Comparison of ENCODE assay signal across 8 mouse cellular contexts in the genomic region with DNA sequence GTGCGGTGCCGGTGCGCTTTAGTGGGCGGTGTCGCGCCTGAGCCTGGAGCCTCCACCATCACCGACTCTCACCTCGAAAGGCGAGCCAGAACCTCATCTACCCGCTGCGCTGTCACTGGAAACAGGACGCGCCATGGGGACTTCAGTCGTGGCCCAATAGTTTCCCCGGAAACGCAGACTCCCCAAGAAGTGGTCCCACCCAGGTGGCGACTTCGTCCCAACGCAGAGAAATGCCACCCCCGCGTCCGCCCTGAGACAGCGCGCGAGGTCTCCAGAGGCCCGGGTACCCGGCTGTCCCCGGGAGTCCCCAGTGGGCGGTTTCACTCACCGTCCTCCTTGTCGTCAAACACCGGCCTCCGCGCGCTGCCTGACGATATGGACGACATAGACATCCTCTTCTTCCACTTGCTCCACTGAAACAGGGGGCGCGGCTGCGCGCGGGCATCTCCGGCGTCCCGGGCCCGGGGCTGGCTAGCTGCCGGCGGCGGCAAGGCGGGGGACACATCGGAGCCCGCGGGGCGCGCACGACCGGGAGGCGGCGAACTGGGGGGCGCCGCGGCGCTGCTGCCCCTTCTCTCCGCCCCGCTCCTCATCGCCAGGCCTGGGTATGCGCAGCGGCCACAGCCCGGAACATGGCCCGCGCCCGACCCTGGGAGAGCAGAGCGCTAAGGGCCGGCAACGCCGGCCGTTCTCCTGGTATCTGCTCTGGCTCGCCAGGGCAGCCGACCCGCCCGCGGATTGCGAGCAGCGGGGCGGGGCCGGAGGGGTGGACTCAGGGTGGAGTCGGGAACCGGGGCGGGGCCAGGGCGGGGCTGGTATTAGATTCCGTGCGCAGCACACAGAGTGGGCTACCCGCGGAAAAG. TPM values are rescaled to one million over a fixed set of nuclear protein-coding genes. Genes with fewer than 3 reads are reported as not detected.
A peak's percentile ranks its signal among the peaks of the same experiment; 100 is the strongest.
DNase-seq lines count a peak whose midpoint lies in the region; ATAC-seq and TF ChIP-seq lines count a peak whose summit lies in the region.

No protein-coding gene starts in this region.

- DNase-seq in layer of hippocampus, adult 11-12 months (ENCODE audit: low spot score) = peak; percentile 69
- DNase-seq in layer of hippocampus, adult 9-10 months (ENCODE audit: low spot score) = no peak
- DNase-seq in embryonic facial prominence, embryonic 10.5 days (ENCODE audit: low spot score) = peak; percentile 93
- peak; percentile 81 to 82 for DNase-seq in heart, adult 2 months
- DNase-seq in kidney, adult 11 months = peak; percentile 48
- peak; percentile 80 for DNase-seq in limb, embryonic 14.5 days (ENCODE audit: low spot score)
- DNase-seq in midbrain, embryonic 14.5 days = peak; percentile 85
- DNase-seq in spleen, postnatal 36 days (ENCODE audit: low spot score in 2 of 2) = peak; percentile 24 to 27

- peak; percentile 97 for ATAC-seq in limb, embryonic 14.5 days (ENCODE audit: low FRiP score, low read depth)
- ATAC-seq in midbrain, embryonic 14.5 days (ENCODE audit: low FRiP score, low TSS enrichment) = peak; percentile 81

- peaks cover 10% of the 10 kb centered on the region for H3K9me3 ChIP-seq in embryonic facial prominence, embryonic 10.5 days
- H3K9me3 ChIP-seq in limb, embryonic 14.5 days (ENCODE audit: control insufficient read depth, low read length) = no peaks in the 10 kb centered on the region
- H3K9me3 ChIP-seq in midbrain, embryonic 14.5 days (ENCODE audit: control insufficient read depth, low read length) = no peaks in the 10 kb centered on the region

- H3K4me1 ChIP-seq in embryonic facial prominence, embryonic 10.5 days = peaks cover 12% of the 10 kb centered on the region
- peaks cover 1% of the 10 kb centered on the region; the same call in 1 of the 2 replicates for H3K4me1 ChIP-seq in heart, adult 2 months (ENCODE audit: control insufficient read depth, insufficient read depth, low read length)
- H3K4me1 ChIP-seq in limb, embryonic 14.5 days (ENCODE audit: control insufficient read depth, insufficient read depth, low read length) = peaks cover 9% of the 10 kb centered on the region
- 0 out of 2 replicates have a peak, but pooled peaks cover 3% of the 10 kb centered on the region for H3K4me1 ChIP-seq in midbrain, embryonic 14.5 days (ENCODE audit: control insufficient read depth, insufficient read depth, low read length)

- H3K27me3 ChIP-seq in embryonic facial prominence, embryonic 10.5 days (replicated peaks; ENCODE audit: low read depth, poor library complexity, severe bottlenecking) = peaks cover 72% of the 10 kb centered on the region
- H3K27me3 ChIP-seq in heart, adult 2 months (ENCODE audit: control insufficient read depth, insufficient read depth, low read length) = peaks cover 4% of the 10 kb centered on the region; the same call in 1 of the 2 replicates
- peaks cover 22% of the 10 kb centered on the region for H3K27me3 ChIP-seq in limb, embryonic 14.5 days (ENCODE audit: control insufficient read depth, insufficient read depth, low read length)
- peaks cover 22% of the 10 kb centered on the region for H3K27me3 ChIP-seq in midbrain, embryonic 14.5 days (ENCODE audit: control insufficient read depth, insufficient read depth, low read length)

- no peaks in the 10 kb centered on the region for H3K36me3 ChIP-seq in embryonic facial prominence, embryonic 10.5 days (replicated peaks)
- H3K36me3 ChIP-seq in heart, adult 2 months (ENCODE audit: control insufficient read depth, insufficient read depth, low read length) = no peaks in the 10 kb centered on the region
- no peaks in the 10 kb centered on the region for H3K36me3 ChIP-seq in limb, embryonic 14.5 days (ENCODE audit: control insufficient read depth, insufficient read depth, low read length)
- H3K36me3 ChIP-seq in midbrain, embryonic 14.5 days (ENCODE audit: control insufficient read depth, insufficient read depth, low read length) = no peaks in the 10 kb centered on the region

- peak overlapping the region; percentile 79 for H3K9ac ChIP-seq in heart, adult 2 months (ENCODE audit: low read depth, low read length)
- peak overlapping the region; percentile 52 for H3K9ac ChIP-seq in limb, embryonic 14.5 days (ENCODE audit: low read depth, low read length, severe bottlenecking)
- peak overlapping the region; percentile 76 for H3K9ac ChIP-seq in midbrain, embryonic 14.5 days (replicated peaks; ENCODE audit: low read length)

- TF ChIP-seq CTCF in heart, adult 2 months (IDR thresholded peaks at IDR 0.05) = no peak

- H3K4me3 ChIP-seq in embryonic facial prominence, embryonic 10.5 days = peak overlapping the region; percentile 77
- H3K4me3 ChIP-seq in heart, adult 2 months = peak overlapping the region; percentile 55
- H3K4me3 ChIP-seq in limb, embryonic 14.5 days (replicated peaks; ENCODE audit: low read length) = peak overlapping the region; percentile 71
- peak overlapping the region; percentile 66 for H3K4me3 ChIP-seq in midbrain, embryonic 14.5 days (replicated peaks; ENCODE audit: low read depth, low read length)

- peak overlapping the region; percentile 72 for H3K27ac ChIP-seq in embryonic facial prominence, embryonic 10.5 days (replicated peaks)
- H3K27ac ChIP-seq in heart, adult 2 months = no peak overlapping the region
- no peak overlapping the region for H3K27ac ChIP-seq in limb, embryonic 14.5 days (replicated peaks; ENCODE audit: low read depth, low read length)
- H3K27ac ChIP-seq in midbrain, embryonic 14.5 days (replicated peaks; ENCODE audit: low read depth, low read length) = no peak overlapping the region

- TF ChIP-seq POLR2A in heart, adult 2 months (IDR thresholded peaks at IDR 0.05; ENCODE audit: insufficient read depth, low read depth, low read length) = no peak
- TF ChIP-seq POLR2A in limb, embryonic 14.5 days (IDR thresholded peaks at IDR 0.05; ENCODE audit: borderline replicate concordance, extremely low read depth, insufficient read depth, insufficient read length) = no peak

- intact Hi-C loops in heart, adult 2 months (cut with DNase I) = loop anchor here (5.0 kb wide), 1 partner anchor 41 kb away; no protein-coding TSS in a partner anchor

- peak overlapping the region; percentile 98 for H3K4me2 ChIP-seq in limb, embryonic 14.5 days (replicated peaks; ENCODE audit: low read depth, low read length, severe bottlenecking)
- H3K4me2 ChIP-seq in midbrain, embryonic 14.5 days (ENCODE audit: low read length) = peak overlapping the region; percentile 80

- WGBS in embryonic facial prominence, embryonic 10.5 days = under 1% methylated on average over 94 of the region's 94 CpGs
- under 1% methylated on average over 94 of the region's 94 CpGs for WGBS in heart, adult 2 months
- WGBS in limb, embryonic 14.5 days = under 1% methylated on average over 83 of the region's 94 CpGs
- WGBS in midbrain, embryonic 14.5 days = under 1% methylated on average over 89 of the region's 94 CpGs

- no peak for TF ChIP-seq EP300 in heart, adult 2 months (IDR thresholded peaks at IDR 0.05; ENCODE audit: insufficient read depth, low read depth, low read length)

- no peaks in the 10 kb centered on the region for H3K79me2 ChIP-seq in heart, adult 2 months (replicated peaks; ENCODE audit: control insufficient read depth, insufficient read depth, low read length)

RNA-seq across cellular contexts. Expression of a gene that starts 24.8 kb away (rescaled TPM):
- polyA plus RNA-seq in embryonic facial prominence, embryonic 10.5 days (2016; fragmentation: Nextera tagmentation; extraction: Ambion mirVana) = 4.4 and 4.6 TPM in 2 replicates
- 10 to 100 TPM; 18.9 to 20.6 TPM for total RNA-seq in heart, adult 2 months (2021)
- 12.7 and 13.3 TPM in 2 replicates for polyA plus RNA-seq in heart, adult 2 months (2012; rRNA removed)
- 3.9 and 6.1 TPM in 2 replicates for polyA plus RNA-seq in limb, embryonic 14.5 days (2012; rRNA removed)
- polyA plus RNA-seq in limb, embryonic 14.5 days (2014; fragmentation: Nextera tagmentation; extraction: Ambion mirVana) = 3.2 and 4.2 TPM in 2 replicates
- polyA plus RNA-seq in midbrain, embryonic 14.5 days (2014; fragmentation: Nextera tagmentation; extraction: Ambion mirVana) = 3.5 and 6.1 TPM in 2 replicates

RNA-seq across cellular contexts. Expression of a gene that starts 25.1 kb away (rescaled TPM):
- polyA plus RNA-seq in embryonic facial prominence, embryonic 10.5 days (2016; fragmentation: Nextera tagmentation; extraction: Ambion mirVana) = 0.10 and 0.12 TPM in 2 replicates
- total RNA-seq in heart, adult 2 months (2021) = under 1 TPM; 0.68 to 0.94 TPM
- 1.1 and 1.8 TPM in 2 replicates for polyA plus RNA-seq in heart, adult 2 months (2012; rRNA removed)
- polyA plus RNA-seq in limb, embryonic 14.5 days (2012; rRNA removed) = 3.2 and 4.1 TPM in 2 replicates
- 0.14 and 0.32 TPM in 2 replicates for polyA plus RNA-seq in limb, embryonic 14.5 days (2014; fragmentation: Nextera tagmentation; extraction: Ambion mirVana)
- polyA plus RNA-seq in midbrain, embryonic 14.5 days (2014; fragmentation: Nextera tagmentation; extraction: Ambion mirVana) = 0.99 and 3.8 TPM in 2 replicates
